Mouse (Mus musculus): Measurements from ENCODE around the gene Zfp518b. TPM values are rescaled to one million over a fixed set of nuclear protein-coding genes. Genes with fewer than 3 reads are reported as not detected.

Zfp518b gene
- polyA plus RNA-seq (2015; fragmentation: Nextera tagmentation; extraction: Ambion mirVana) = 26.9 and 30.0 TPM in 2 replicates

DNA sequence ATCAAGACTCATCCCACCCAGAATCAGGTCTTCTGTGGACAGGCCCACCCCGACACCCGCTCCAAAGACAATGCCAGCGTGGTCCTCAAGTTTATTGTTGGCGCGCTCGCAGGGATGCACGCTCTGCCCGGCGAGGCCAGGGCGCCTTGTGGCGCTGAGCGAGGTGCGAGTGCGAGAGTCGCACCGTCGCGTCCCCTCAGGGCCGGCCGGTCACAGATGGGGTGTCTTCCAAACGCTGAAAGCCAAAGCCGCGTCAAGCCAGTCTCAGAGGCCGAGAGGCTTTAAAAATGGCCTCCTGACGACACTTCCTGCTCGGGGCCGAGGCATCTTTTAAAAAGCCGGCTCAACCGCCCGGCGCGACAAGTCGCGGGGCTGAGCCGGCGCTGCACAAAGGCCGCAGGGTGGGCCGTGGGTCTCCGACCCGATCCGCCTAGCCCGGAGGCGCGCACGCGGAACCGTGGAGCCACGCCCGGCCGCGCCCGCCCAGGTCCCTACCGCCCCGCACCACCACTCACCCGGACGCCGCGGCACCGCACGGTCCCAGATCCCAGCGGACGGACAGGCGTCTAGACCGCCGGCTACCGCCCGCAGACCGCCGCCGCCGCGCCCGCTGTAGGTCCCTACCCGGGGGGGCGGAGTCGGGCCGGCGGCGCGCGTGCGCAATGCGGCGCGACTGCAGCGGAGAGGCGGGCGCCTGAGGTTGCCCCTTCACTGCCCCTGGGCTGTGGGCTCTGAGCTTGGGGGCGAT lies at the start of gene Zfp518b:
TSS of gene Zfp518b (minus strand) at position 663 of the 748 bp plus-strand sequence.
- Histone ChIP-seq H3K9ac (replicated peaks) (peak within 1 kb of the TSS; percentile 85), H3K27ac (replicated peaks) (peak within 1 kb of the TSS; percentile 87), H3K4me3 (replicated peaks) (peak within 1 kb of the TSS; percentile 75), H3K4me2 (peak within 1 kb of the TSS; percentile 68), H3K4me1 (peaks cover 21% of the 10 kb centered on the region), H3K9me3 (replicated peaks) (no peaks in the 10 kb centered on the region), H3K27me3 (replicated peaks) (no peaks in the 10 kb centered on the region; the same call in 1 of the 2 replicates), H3K36me3 (peaks cover 36% of the 10 kb centered on the region)
- peak; percentile 92 for ATAC-seq (ENCODE audit: low FRiP score)
- WGBS = under 1% methylated on average over 84 of the region's 89 CpGs

DNA sequence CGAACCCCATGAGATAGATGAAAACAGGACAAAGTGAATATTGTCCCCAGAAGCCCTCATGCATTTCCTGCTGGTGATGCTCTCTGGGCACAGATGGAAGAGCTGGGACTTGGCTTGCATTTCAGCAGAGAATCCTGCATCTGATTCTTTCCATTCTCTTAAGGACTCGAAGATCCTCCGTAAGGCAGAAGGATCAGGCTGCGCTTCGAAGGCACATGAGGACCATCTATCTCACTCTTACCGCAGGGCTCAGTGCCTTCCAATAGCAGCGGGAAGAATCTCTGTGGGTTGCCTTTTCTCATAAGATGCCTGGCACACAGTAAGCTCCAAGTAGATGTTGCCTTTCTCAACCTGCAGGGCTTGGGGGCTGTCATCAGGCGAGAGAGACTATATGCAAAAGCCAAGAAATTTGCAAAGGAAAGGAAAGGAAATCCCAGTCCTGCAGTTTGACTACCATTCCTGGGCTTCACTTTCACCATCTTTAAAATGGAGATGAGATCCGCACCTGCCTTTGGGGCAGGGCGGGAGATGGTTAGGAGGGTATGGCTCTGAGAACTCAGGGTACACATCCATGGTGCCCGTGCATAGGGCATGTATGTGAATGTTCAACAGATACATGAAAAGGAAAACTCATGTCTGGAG lies 24.4 kb upstream of the Zfp518b start:
- 69% methylated on average over 11 of the region's 11 CpGs for WGBS
- no peak overlapping the region for H3K4me3 ChIP-seq (replicated peaks)
- H3K4me1 ChIP-seq = no peaks in the 10 kb centered on the region
- ATAC-seq (ENCODE audit: low FRiP score) = no peak
- H3K9me3 ChIP-seq (replicated peaks) = no peaks in the 10 kb centered on the region
- H3K36me3 ChIP-seq = no peaks in the 10 kb centered on the region
- no peak overlapping the region for H3K9ac ChIP-seq (replicated peaks)
- no peaks in the 10 kb centered on the region for H3K27me3 ChIP-seq (replicated peaks)
- no peak overlapping the region for H3K4me2 ChIP-seq
- H3K27ac ChIP-seq (replicated peaks) = no peak overlapping the region

DNA sequence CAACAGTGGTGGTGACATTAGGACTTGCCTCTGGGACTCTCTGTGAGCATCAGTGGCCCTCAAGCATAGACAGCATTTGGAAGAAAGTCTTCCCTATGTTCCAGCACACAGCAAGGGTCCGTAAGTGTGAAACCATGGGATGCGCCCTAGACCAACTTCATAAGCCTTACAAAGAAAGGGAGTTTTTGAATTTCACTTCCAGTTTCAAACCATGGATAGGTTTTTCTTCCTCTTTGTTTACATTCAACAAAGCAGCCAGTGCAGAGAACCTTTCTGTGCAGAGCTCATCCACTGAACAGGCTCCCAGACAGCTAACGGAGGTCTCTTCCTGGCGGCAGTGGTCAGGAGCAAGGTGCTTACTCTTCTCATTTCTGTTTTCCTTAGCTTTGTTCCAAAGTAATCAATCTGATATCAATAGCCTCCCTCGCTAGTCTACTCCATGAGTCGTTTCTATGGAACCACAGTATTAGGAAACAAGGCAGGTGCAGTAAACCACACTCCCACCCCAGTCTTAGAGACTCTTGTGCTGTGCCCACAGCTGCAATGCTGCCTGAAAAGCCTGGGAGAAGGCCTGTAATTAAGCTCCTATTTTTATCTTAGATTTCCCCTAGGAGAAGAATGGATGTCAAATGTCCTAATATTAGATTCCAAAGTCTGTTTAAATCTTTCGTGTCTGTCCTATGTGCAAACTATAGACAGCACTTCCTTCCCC lies 22.9 kb upstream of the Zfp518b start:
- Histone ChIP-seq H3K4me2 (no peak overlapping the region), H3K27me3 (replicated peaks) (no peaks in the 10 kb centered on the region), H3K36me3 (no peaks in the 10 kb centered on the region), H3K9ac (replicated peaks) (no peak overlapping the region), H3K9me3 (replicated peaks) (no peaks in the 10 kb centered on the region), H3K4me1 (no peaks in the 10 kb centered on the region), H3K4me3 (replicated peaks) (no peak overlapping the region), H3K27ac (replicated peaks) (no peak overlapping the region)
- ATAC-seq (ENCODE audit: low FRiP score) = no peak
- 76% methylated on average over 7 of the region's 7 CpGs for WGBS

DNA sequence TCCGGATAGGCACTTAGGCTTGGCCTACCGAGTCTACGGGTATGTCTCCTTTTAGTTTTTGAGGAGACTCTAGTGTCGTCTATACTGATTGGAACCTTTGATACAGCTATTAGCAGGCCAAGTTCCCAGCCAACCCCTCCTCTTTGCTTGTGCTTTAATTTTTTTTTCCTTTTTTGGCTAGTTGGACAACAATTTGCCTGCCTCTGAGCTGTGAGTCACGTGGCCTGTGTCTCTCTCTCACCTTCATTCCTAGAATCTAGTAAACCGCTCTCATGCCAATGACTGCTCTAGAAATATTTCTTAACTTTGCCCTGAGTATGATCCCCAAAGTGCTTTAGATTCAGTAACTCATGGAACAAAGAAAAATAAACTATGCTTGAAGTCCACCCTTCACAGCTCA lies 18.3 kb upstream of the Zfp518b start:
- 94% methylated on average over 6 of the region's 6 CpGs for WGBS
- Histone ChIP-seq H3K9me3 (replicated peaks) (no peaks in the 10 kb centered on the region), H3K27me3 (replicated peaks) (no peaks in the 10 kb centered on the region), H3K36me3 (no peaks in the 10 kb centered on the region), H3K27ac (replicated peaks) (no peak overlapping the region), H3K4me3 (replicated peaks) (no peak overlapping the region), H3K9ac (replicated peaks) (no peak overlapping the region), H3K4me2 (no peak overlapping the region), H3K4me1 (no peaks in the 10 kb centered on the region)
- ATAC-seq (ENCODE audit: low FRiP score) = no peak

DNA sequence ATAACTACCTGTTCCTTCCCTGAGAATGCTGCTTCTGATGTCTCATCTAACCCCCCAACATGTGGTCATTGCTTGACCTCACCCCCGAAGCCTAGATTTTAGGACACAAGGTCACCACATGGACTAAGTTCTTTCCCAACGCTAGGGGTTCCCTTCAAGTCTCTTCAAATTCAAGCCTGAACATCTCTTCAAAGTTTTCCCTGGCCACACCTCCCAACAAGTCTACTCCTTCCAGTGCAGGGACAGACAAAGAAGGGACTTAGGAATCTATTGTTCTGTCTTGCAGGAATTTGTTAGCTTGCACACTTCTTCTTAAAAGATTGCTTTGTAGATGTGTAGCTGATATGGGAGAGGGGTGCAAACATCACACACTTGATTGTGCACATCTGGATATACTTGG lies 17.5 kb upstream of the Zfp518b start:
- no peak overlapping the region for H3K4me2 ChIP-seq
- no peaks in the 10 kb centered on the region for H3K36me3 ChIP-seq
- 81% methylated on average over 2 of the region's 2 CpGs for WGBS
- no peak overlapping the region for H3K27ac ChIP-seq (replicated peaks)
- H3K27me3 ChIP-seq (replicated peaks) = no peaks in the 10 kb centered on the region
- no peaks in the 10 kb centered on the region for H3K4me1 ChIP-seq
- no peak for ATAC-seq (ENCODE audit: low FRiP score)
- no peaks in the 10 kb centered on the region for H3K9me3 ChIP-seq (replicated peaks)
- H3K9ac ChIP-seq (replicated peaks) = no peak overlapping the region
- H3K4me3 ChIP-seq (replicated peaks) = no peak overlapping the region

DNA sequence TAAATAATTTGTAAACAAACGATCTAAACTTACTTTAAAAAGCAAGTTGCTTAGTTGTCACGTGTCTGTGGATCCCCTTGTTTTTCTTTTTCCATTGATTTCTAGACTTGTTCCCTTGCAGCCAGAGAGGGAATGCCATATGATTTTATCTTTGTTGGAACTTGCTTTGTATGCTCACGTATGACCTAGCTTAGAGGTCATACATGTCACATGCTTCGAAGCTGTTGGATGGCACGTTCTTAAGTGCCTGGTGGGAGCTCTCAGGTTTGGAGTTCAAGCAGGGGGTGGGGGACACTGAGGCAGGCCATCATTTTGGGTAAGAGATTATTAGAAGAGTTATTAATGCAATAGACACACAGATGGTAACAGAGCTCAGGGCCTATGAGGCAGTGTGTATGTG lies 13.8 kb upstream of the Zfp518b start:
- Histone ChIP-seq H3K4me3 (replicated peaks) (no peak overlapping the region), H3K9ac (replicated peaks) (no peak overlapping the region), H3K36me3 (no peaks in the 10 kb centered on the region), H3K27ac (replicated peaks) (no peak overlapping the region), H3K4me2 (no peak overlapping the region), H3K9me3 (replicated peaks) (no peaks in the 10 kb centered on the region), H3K4me1 (no peaks in the 10 kb centered on the region), H3K27me3 (replicated peaks) (no peaks in the 10 kb centered on the region)
- no peak for ATAC-seq (ENCODE audit: low FRiP score)
- 73% methylated on average over 5 of the region's 5 CpGs for WGBS

DNA sequence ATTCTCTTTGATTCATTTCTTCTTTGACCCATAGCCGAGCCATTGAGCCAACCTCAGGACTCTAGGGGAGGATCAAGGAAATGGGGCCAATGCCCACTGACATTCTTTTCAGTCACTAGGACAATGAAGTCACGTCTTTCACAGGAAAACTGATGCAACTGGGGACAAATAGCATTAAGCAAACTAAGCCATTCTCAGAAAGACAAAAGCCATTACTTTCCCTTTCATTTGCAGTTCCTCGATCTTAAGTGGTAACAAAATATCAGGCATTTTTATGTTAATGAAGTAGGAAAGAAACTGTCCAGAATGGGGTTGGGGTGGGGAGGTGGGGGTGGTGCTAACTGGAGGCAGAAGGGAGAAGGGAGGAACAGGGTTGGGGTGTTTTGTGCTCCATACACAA lies 13.4 kb upstream of the Zfp518b start:
- 19% methylated on average over 3 of the region's 3 CpGs for WGBS
- no peak overlapping the region for H3K4me2 ChIP-seq

DNA sequence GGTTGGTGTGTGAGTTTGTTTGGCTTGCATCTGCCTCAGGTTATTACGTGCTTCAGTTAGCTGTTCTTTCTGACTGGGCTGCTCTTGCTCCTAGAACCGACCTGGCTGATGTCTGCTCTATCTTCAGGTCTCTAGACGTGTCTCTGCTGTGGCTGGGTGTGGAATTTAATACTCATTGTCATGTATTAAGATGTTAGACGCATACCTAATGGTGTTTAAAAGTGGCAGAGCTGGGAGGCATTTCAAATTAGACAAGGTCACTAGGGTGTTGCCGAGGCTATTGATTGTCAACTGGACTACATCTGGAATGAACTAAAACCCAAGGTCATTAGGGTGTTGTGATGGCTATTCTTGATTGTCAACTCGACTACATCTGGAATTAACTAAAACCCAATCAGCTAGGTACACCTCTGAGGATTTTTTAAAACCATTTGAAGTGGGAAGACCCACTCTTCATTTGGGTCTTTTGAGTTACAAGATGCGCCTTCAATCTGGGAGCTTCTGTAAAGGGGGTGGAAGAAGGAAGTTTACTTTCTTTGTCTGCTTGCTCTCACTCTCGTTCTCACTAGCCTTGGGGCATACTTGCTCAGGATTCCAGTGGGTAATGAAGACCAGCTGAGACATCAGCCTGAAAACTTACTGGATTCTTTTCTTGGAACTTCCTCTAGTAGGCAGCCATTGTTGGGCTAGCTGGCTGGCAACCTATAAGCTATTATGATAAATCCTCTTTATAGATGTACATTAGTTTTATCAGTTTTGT lies 12.2 kb upstream of the Zfp518b start:
- no peak for ATAC-seq (ENCODE audit: low FRiP score)
- H3K9ac ChIP-seq (replicated peaks) = no peak overlapping the region
- 73% methylated on average over 8 of the region's 8 CpGs for WGBS
- no peak overlapping the region for H3K27ac ChIP-seq (replicated peaks)
- H3K4me3 ChIP-seq (replicated peaks) = no peak overlapping the region
- no peaks in the 10 kb centered on the region for H3K4me1 ChIP-seq
- H3K9me3 ChIP-seq (replicated peaks) = no peaks in the 10 kb centered on the region
- no peaks in the 10 kb centered on the region for H3K27me3 ChIP-seq (replicated peaks)
- no peak overlapping the region for H3K4me2 ChIP-seq
- no peaks in the 10 kb centered on the region for H3K36me3 ChIP-seq

More for the DNA sequence above, 13.4 kb upstream of the Zfp518b start:
- no peak for ATAC-seq (ENCODE audit: low FRiP score)
- no peak overlapping the region for H3K9ac ChIP-seq (replicated peaks)
- H3K36me3 ChIP-seq = no peaks in the 10 kb centered on the region
- no peaks in the 10 kb centered on the region for H3K4me1 ChIP-seq
- H3K4me3 ChIP-seq (replicated peaks) = no peak overlapping the region
- H3K9me3 ChIP-seq (replicated peaks) = no peaks in the 10 kb centered on the region
- H3K27ac ChIP-seq (replicated peaks) = no peak overlapping the region
- no peaks in the 10 kb centered on the region for H3K27me3 ChIP-seq (replicated peaks)

DNA sequence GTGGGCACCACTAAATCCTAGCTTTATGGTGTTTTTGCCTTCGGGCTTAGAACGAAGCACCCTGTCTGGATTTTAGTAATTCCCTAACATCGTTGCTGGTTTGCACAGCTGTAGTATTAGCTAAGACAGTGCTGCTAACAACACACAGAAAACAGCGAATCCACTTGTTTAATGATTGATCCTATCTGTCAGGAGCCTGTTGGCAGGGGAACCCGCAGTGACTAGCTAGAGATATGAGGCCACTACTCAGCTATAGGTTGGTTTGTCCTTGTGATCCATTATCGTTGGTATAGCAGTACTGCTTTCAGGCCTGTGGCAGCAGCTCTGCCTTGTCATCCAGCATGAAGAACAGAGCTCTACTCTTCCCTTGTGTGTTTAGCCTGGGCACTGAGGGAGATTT lies 8.2 kb upstream of the Zfp518b start:
- Histone ChIP-seq H3K36me3 (no peaks in the 10 kb centered on the region), H3K9ac (replicated peaks) (no peak overlapping the region), H3K4me3 (replicated peaks) (no peak overlapping the region), H3K4me2 (no peak overlapping the region), H3K27me3 (replicated peaks) (no peaks in the 10 kb centered on the region), H3K4me1 (no peaks in the 10 kb centered on the region), H3K9me3 (replicated peaks) (no peaks in the 10 kb centered on the region), H3K27ac (replicated peaks) (no peak overlapping the region)
- no peak for ATAC-seq (ENCODE audit: low FRiP score)
- WGBS = 85% methylated on average over 6 of the region's 6 CpGs

DNA sequence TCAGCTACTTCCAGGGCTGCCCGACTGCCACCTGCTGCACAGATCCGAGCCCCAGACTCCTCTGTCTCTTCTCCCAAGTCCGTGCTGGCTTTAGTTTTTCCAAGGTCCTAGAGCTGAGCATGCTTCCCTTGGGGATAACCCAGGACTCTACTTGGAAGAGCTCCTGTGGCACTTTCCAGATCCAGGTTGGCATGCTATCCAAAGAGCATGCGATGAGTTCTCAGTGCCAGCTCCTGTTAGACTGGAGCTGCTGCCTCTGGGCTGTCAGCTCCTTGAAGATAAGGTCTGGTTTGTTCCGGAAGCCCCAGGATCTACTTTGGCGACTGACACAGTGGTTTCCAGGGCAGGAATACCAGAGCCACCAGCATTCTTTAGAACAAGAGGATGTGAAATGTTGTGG lies 4.6 kb upstream of the Zfp518b start:
- no peak overlapping the region for H3K9ac ChIP-seq (replicated peaks)
- no peaks in the 10 kb centered on the region; the same call in 1 of the 2 replicates for H3K27me3 ChIP-seq (replicated peaks)
- H3K4me1 ChIP-seq = peaks cover 4% of the 10 kb centered on the region; the same call in 1 of the 2 replicates
- H3K4me2 ChIP-seq = no peak overlapping the region
- no peaks in the 10 kb centered on the region for H3K36me3 ChIP-seq
- H3K27ac ChIP-seq (replicated peaks) = no peak overlapping the region
- WGBS = 89% methylated on average over 6 of the region's 6 CpGs
- no peaks in the 10 kb centered on the region for H3K9me3 ChIP-seq (replicated peaks)
- H3K4me3 ChIP-seq (replicated peaks) = no peak overlapping the region
- no peak for ATAC-seq (ENCODE audit: low FRiP score)

DNA sequence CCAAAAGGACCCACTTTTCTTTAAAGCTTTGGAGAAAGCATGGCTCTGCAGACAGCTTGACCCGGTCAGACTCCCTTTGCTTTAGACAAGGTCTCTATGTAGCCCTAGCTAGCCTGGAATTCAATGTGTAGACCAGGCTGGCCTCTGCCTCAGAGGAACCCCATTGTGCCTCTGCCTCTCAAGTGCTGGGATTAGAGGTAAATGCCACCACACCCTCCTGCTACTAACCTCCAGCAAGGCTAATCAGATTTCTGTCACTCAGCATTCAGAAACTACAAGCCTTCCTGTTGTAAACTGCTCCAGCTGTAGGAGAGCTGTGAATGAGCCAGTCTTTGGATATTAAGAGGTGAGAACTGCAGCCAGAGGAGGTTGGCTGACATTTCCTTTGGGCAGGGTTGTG lies 3.1 kb upstream of the Zfp518b start:
- no peak overlapping the region for H3K4me2 ChIP-seq
- H3K4me3 ChIP-seq (replicated peaks) = no peak overlapping the region
- H3K27ac ChIP-seq (replicated peaks) = no peak overlapping the region
- peaks cover 14% of the 10 kb centered on the region for H3K4me1 ChIP-seq
- H3K9me3 ChIP-seq (replicated peaks) = no peaks in the 10 kb centered on the region
- H3K27me3 ChIP-seq (replicated peaks) = no peaks in the 10 kb centered on the region; the same call in 1 of the 2 replicates
- no peak for ATAC-seq (ENCODE audit: low FRiP score)
- peaks cover 4% of the 10 kb centered on the region for H3K36me3 ChIP-seq
- WGBS = 88% methylated on average over 1 of the region's 1 CpGs
- no peak overlapping the region for H3K9ac ChIP-seq (replicated peaks)
